In the genomic region with DNA sequence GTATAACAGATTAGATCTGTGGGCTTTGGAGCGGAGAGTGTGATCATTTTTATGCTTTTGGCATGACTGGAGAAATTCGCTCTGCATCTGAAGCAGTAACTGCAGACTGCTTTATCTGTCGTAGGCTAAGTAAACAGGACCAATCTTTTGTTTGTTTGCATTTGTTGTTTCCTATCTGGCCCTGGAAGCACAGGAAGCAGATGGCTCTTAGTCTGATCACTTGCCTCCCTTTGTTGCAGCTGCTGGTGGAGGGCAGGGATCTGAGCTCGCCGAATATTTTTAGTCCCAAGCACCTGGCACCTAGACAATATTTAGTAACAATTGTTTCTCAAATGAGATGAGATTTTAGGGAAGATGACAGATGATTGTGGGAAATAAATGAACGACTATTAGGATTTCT, we compare ENCODE assay signal across 9 mouse cellular contexts.
DNase-seq lines count a peak whose midpoint lies in the region; ATAC-seq and TF ChIP-seq lines count a peak whose summit lies in the region.
"Had no signal": no experiment of that assay in that cellular context is flagged by ENCODE, and none has a peak within 500 bp of the region (broad histone marks: within the 10 kb centered on the region; RNA-seq: fewer than 3 reads in every experiment).

No protein-coding gene starts in this region.

- 19% methylated on average over 6 of the region's 6 CpGs for WGBS in heart, adult 2 months
- WGBS in embryonic facial prominence, embryonic 14.5 days: 40% methylated on average over 6 of the region's 6 CpGs
- 25% methylated on average over 6 of the region's 6 CpGs for WGBS in hindbrain, postnatal 0 days

- H3K4me2 ChIP-seq in CH12.LX (ENCODE audit: insufficient read depth, low read depth, poor library complexity, severe bottlenecking): no peak overlapping the region; the same call in 1 of the 2 replicates
- no peak overlapping the region for H3K4me2 ChIP-seq in embryonic facial prominence, embryonic 14.5 days (ENCODE audit: low read depth, low read length)
- H3K4me2 ChIP-seq in hindbrain, postnatal 0 days (ENCODE audit: low read depth, low read length): no peak overlapping the region

- TF ChIP-seq POLR2A in heart, adult 2 months (IDR thresholded peaks at IDR 0.05; ENCODE audit: insufficient read depth, low read depth, low read length): no peak
- no peak for TF ChIP-seq POLR2A in CH12.LX (IDR thresholded peaks at IDR 0.05; ENCODE audit: low read depth, low read length)

- dilution Hi-C loops in CH12.LX (cut with MboI; ENCODE audit: extremely low pct_ligation_motif_present, extremely low pct_unique_long_range_greater_than_20kb, low sequenced_read_pairs): no loop called here

- TF ChIP-seq EP300 in heart, adult 2 months (IDR thresholded peaks at IDR 0.05; ENCODE audit: insufficient read depth, low read depth, low read length): peak; percentile 58; the same call in 1 of the 2 replicates
- no peak for TF ChIP-seq EP300 in CH12.LX (IDR thresholded peaks at IDR 0.05; ENCODE audit: low read length)

- peaks cover 1% of the 10 kb centered on the region; the same call in 1 of the 2 replicates for H3K79me2 ChIP-seq in heart, adult 2 months (replicated peaks; ENCODE audit: control insufficient read depth, insufficient read depth, low read length)
- peaks cover 12% of the 10 kb centered on the region for H3K79me2 ChIP-seq in CH12.LX (replicated peaks; ENCODE audit: control insufficient read depth, extremely low read depth, insufficient read depth, poor library complexity, severe bottlenecking)

- no peak for TF ChIP-seq RAD21 in CH12.LX (IDR thresholded peaks at IDR 0.05; ENCODE audit: low read depth, low read length)

- H3K9ac ChIP-seq in heart, adult 2 months (ENCODE audit: low read depth, low read length): no peak overlapping the region
- no peak overlapping the region for H3K9ac ChIP-seq in CH12.LX (ENCODE audit: insufficient read depth, low read depth)
- no peak overlapping the region for H3K9ac ChIP-seq in embryonic facial prominence, embryonic 14.5 days (ENCODE audit: low read depth, low read length)
- H3K9ac ChIP-seq in hindbrain, postnatal 0 days (replicated peaks; ENCODE audit: low read length): no peak overlapping the region

- TF ChIP-seq CTCF in heart, adult 2 months (IDR thresholded peaks at IDR 0.05): no peak
- no peak for TF ChIP-seq CTCF in CH12.LX (conservative IDR thresholded peaks at IDR 0.05 in 1 of 2, IDR thresholded peaks at IDR 0.05 in 1 of 2; ENCODE audit: low read depth in 2 of 2, low read length in 2 of 2)
- TF ChIP-seq CTCF in hindbrain, postnatal 0 days (IDR thresholded peaks at IDR 0.05; ENCODE audit: low read depth): no peak

- in situ Hi-C loops in CH12.LX (cut with MboI; ENCODE audit: low pct_ligation_motif_present, low pct_unique_long_range_greater_than_20kb, low sequenced_read_pairs): no loop called here

- DNase-seq in heart, adult 2 months: peak in 1 of 2 experiments; percentile 26
- no peak for DNase-seq in heart, postnatal 36 days
- DNase-seq in CH12.LX (ENCODE audit: extremely low read depth): no peak
- DNase-seq in embryonic facial prominence, embryonic 14.5 days (ENCODE audit: low spot score): peak; percentile 33
- no peak for DNase-seq in hindbrain, postnatal 0 days (ENCODE audit: low spot score)
- DNase-seq in left cerebral cortex, adult 8-10 months (ENCODE audit: low spot score in 2 of 2): no peak
- DNase-seq: adrenal gland, postnatal 10 days had no signal

- H3K27ac ChIP-seq in heart, adult 2 months: peak overlapping the region; percentile 6; the same call in 1 of the 2 replicates
- H3K27ac ChIP-seq in CH12.LX (ENCODE audit: insufficient read depth, low read depth): no peak overlapping the region
- H3K27ac ChIP-seq in embryonic facial prominence, embryonic 14.5 days (replicated peaks; ENCODE audit: low read depth, low read length): no peak overlapping the region; the same call in 1 of the 2 replicates
- H3K27ac ChIP-seq in hindbrain, postnatal 0 days: peak overlapping the region; percentile 32; the same call in 1 of the 2 replicates

- ATAC-seq in embryonic facial prominence, embryonic 14.5 days (ENCODE audit: low read depth): no peak
- ATAC-seq in hindbrain, postnatal 0 days: no peak
- ATAC-seq in CD4-positive, CD25-positive, alpha-beta regulatory T cell, adult 4 months: no peak
- no peak for ATAC-seq in megakaryocyte, adult 5-6 weeks (ENCODE audit: poor library complexity, severe bottlenecking)

- peaks cover 25% of the 10 kb centered on the region for H3K4me1 ChIP-seq in heart, adult 2 months (ENCODE audit: control insufficient read depth, insufficient read depth, low read length)
- H3K4me1 ChIP-seq in CH12.LX (ENCODE audit: control insufficient read depth in 1 of 2, insufficient read depth in 2 of 2): peaks cover 16 to 83% of the 10 kb centered on the region in 2 experiments
- H3K4me1 ChIP-seq in embryonic facial prominence, embryonic 14.5 days (ENCODE audit: control insufficient read depth, insufficient read depth, low read length): peaks cover 45% of the 10 kb centered on the region
- peaks cover 43% of the 10 kb centered on the region for H3K4me1 ChIP-seq in hindbrain, postnatal 0 days (ENCODE audit: insufficient read depth, low read length)

- H3K9me3 ChIP-seq in CH12.LX (replicated peaks; ENCODE audit: low read length): no peaks in the 10 kb centered on the region
- H3K9me3 ChIP-seq in embryonic facial prominence, embryonic 14.5 days (ENCODE audit: control insufficient read depth, low read length): no peaks in the 10 kb centered on the region
- H3K9me3 ChIP-seq in hindbrain, postnatal 0 days (ENCODE audit: low read length): no peaks in the 10 kb centered on the region

- intact Hi-C loops in heart, adult 2 months (cut with DNase I): no loop called here
- intact Hi-C loops in heart, postnatal 36 days (cut with DNase I): no loop called here

- no peaks in the 10 kb centered on the region for H3K27me3 ChIP-seq in heart, adult 2 months (ENCODE audit: control insufficient read depth, insufficient read depth, low read length)
- H3K27me3 ChIP-seq in CH12.LX (replicated peaks): no peaks in the 10 kb centered on the region
- no peaks in the 10 kb centered on the region for H3K27me3 ChIP-seq in embryonic facial prominence, embryonic 14.5 days (replicated peaks; ENCODE audit: control insufficient read depth, insufficient read depth, low read length)
- H3K27me3 ChIP-seq in hindbrain, postnatal 0 days (ENCODE audit: insufficient read depth, low read length): no peaks in the 10 kb centered on the region

- peaks cover 25% of the 10 kb centered on the region for H3K36me3 ChIP-seq in heart, adult 2 months (ENCODE audit: control insufficient read depth, insufficient read depth, low read length)
- H3K36me3 ChIP-seq in CH12.LX (replicated peaks in 1 of 2; ENCODE audit: control insufficient read depth in 1 of 2, insufficient read depth in 1 of 2, low read length in 1 of 2): peaks cover 10 to 37% of the 10 kb centered on the region in 2 experiments
- H3K36me3 ChIP-seq in embryonic facial prominence, embryonic 14.5 days (ENCODE audit: control insufficient read depth, insufficient read depth, low read length): peaks cover 24% of the 10 kb centered on the region
- no peaks in the 10 kb centered on the region for H3K36me3 ChIP-seq in hindbrain, postnatal 0 days (ENCODE audit: insufficient read depth, low read length)

- H3K4me3 ChIP-seq in heart, adult 2 months: no peak overlapping the region
- no peak overlapping the region for H3K4me3 ChIP-seq in CH12.LX (replicated peaks in 1 of 3; ENCODE audit: low read depth in 2 of 3, low read length in 2 of 3, poor library complexity in 1 of 3)
- H3K4me3 ChIP-seq in embryonic facial prominence, embryonic 14.5 days (ENCODE audit: low read depth, low read length): no peak overlapping the region
- no peak overlapping the region for H3K4me3 ChIP-seq in hindbrain, postnatal 0 days (ENCODE audit: low read length)

TF ChIP-seq in CH12.LX, 34 proteins besides CTCF, POLR2A, EP300 and RAD21:
- TF ChIP-seq ZKSCAN1 (IDR thresholded peaks at IDR 0.05; ENCODE audit: borderline replicate concordance, low read depth, low read length): no peak
- TF ChIP-seq ELF1 (IDR thresholded peaks at IDR 0.05; ENCODE audit: low read depth, low read length): no peak
- no peak for TF ChIP-seq MAFK (IDR thresholded peaks at IDR 0.05; ENCODE audit: insufficient replicate concordance, low read length)
- TF ChIP-seq SIN3A (IDR thresholded peaks at IDR 0.05; ENCODE audit: low read length): 0 out of 2 replicates have a peak, but pooled peaks have one; percentile 10
- no peak for TF ChIP-seq MYC (IDR thresholded peaks at IDR 0.05; ENCODE audit: low read depth, low read length)
- TF ChIP-seq JUN (IDR thresholded peaks at IDR 0.05; ENCODE audit: insufficient read depth, low read depth, low read length): no peak

Comparison
In these comparisons a context has a peak if more than half of its experiments do, and no peak if none do; other contexts are left out.
1. H3K27ac ChIP-seq: peak in heart, adult 2 months (single experiment) and hindbrain, postnatal 0 days (single experiment); none in CH12.LX (single experiment) and embryonic facial prominence, embryonic 14.5 days (single experiment).